Mouse (Mus musculus): ENCODE data around the gene Tsc22d4. TPM values are rescaled to one million over a fixed set of nuclear protein-coding genes. Genes with fewer than 3 reads are reported as not detected.
A peak's percentile ranks its signal among the peaks of the same experiment; 100 is the strongest.

The Tsc22d4 gene
- total RNA-seq, 1 experiment from 2014 or later, result 70.0 TPM

- ATAC-seq (replicated peaks; ENCODE audit: insufficient number of reproducible peaks, low FRiP score, low TSS enrichment, poor library complexity, severe bottlenecking), result no peak
Observed at GRCm38 (mm10) chr5:137783901-137784540, 38.5 kb downstream of the Tsc22d4 start.

GRCm38 (mm10) chr5:137784546-137784945 is 39.0 kb downstream of the Tsc22d4 start:
- ATAC-seq (replicated peaks; ENCODE audit: insufficient number of reproducible peaks, low FRiP score, low TSS enrichment, poor library complexity, severe bottlenecking), result no peak

DNA sequence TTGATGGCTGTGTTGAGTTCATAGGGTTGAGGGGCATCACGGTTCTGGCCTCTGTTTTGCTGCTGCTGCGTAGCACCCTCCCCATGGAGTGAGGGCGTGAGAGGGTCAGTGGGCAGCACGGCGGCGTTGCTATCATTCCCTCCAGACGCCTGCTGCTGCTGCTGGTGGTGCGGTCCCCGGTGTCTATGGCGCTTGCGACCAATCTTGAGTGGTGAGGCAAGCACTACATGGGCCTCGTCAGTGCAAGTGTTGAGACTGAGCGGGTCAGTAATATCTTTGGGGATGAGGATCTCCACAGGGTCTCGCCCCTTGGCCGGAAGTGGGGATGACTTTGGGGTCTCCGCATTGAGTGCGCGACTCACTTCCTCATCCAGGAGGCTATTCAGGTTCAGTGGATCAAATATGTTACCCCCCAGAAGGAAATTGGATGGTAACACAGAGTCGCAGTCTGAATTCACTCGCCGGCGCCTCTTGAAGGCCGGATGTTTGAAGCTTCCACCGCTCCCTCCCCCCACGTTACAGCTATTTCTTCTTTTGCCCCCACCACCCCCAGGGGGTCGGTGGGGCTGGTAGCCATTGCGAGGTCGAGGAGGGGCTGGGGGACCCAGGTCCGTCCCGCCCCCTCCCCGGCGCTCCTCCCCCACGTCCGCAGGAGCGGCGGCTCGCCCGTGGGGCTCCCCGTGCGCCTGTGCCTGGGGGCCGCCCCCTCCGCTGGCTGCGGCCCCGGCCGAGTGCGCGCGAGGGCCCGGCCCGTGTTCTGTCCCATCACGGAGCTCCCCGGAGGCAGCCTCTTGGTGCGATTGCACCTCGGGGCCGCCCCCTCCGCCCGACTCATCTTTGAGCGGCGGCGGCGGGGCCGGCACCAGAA is 39.9 kb downstream of the Tsc22d4 start:
- no peak for ATAC-seq (replicated peaks; ENCODE audit: insufficient number of reproducible peaks, low FRiP score, low TSS enrichment, poor library complexity, severe bottlenecking)

- ATAC-seq (replicated peaks; ENCODE audit: insufficient number of reproducible peaks, low FRiP score, low TSS enrichment, poor library complexity, severe bottlenecking), result peak; percentile 77
Observed at GRCm38 (mm10) chr5:137786109-137786942, 40.8 kb downstream of the Tsc22d4 start.

DNA sequence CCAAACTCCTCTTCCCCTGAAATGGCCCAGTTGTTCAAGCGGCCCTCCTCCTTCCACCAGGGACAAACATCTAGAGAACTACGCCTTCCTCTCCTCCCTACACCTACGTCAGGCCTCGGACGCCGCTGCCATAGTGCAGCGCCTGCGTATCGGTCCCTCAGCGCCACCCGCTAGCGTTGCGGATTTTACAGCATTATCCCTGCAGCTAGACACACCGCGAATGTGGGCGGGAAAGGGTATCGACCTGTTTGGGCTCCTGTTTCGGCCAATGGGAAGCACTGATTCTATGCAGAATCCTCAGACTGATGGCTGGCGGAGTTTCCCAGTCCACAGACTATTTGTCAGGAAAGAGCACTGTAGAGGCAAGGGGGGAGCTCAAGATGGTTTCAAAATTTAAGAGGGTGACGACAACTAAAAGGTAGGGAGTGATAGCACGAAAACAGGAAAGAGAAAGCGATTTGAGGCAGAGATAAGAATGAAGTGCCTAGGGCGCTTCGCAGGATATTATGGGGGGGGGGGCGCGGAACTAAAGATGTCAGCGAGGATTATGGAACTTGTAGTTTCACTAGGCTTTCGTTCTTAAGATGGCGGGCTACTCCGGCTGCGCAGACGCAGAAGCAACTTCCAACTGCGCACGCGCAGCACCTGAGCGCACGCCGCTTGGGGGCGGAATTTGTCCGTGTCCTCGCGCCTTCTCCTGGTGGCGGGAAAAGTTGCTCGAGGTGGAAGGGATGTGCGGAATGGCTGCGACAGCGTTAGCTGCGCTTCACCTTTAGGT is 41.8 kb downstream of the Tsc22d4 start, which contains the start of the genes Mepce and Zcwpw1:
TSS of gene Mepce (minus strand) at position 505 of the 778 bp plus-strand sequence.
TSS of gene Zcwpw1 (plus strand) at position 648 of the 778 bp plus-strand sequence.
- ATAC-seq (replicated peaks; ENCODE audit: insufficient number of reproducible peaks, low FRiP score, low TSS enrichment, poor library complexity, severe bottlenecking), result peak; percentile 51

GRCm38 (mm10) chr5:137788171-137788570 is 42.6 kb downstream of the Tsc22d4 start:
- no peak for ATAC-seq (replicated peaks; ENCODE audit: insufficient number of reproducible peaks, low FRiP score, low TSS enrichment, poor library complexity, severe bottlenecking)

- ATAC-seq (replicated peaks; ENCODE audit: insufficient number of reproducible peaks, low FRiP score, low TSS enrichment, poor library complexity, severe bottlenecking), result no peak
Observed at GRCm38 (mm10) chr5:137788946-137789531, 43.5 kb downstream of the Tsc22d4 start.

- no peak for ATAC-seq (replicated peaks; ENCODE audit: insufficient number of reproducible peaks, low FRiP score, low TSS enrichment, poor library complexity, severe bottlenecking)
Observed at GRCm38 (mm10) chr5:137791553-137791952, 46.0 kb downstream of the Tsc22d4 start.

DNA sequence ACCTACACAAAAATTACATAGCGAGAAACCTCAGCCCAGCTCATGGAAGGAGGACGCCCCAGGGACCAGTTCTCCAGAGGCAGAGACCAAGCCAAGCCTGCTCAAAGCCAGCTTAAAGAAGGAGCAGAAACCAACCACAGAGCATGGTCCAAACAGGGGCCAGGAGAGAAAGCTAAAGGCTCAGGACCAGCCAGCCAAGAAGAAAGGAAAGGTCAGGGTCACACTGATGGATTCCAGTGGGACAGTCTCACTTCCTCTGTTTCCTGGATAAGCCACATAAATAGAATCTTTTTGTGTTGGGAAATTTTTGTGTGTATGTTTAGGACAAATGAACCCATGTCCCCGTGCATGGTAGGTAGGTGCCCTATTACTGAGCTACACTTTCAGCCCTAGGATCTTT is 51.1 kb downstream of the Tsc22d4 start:
- ATAC-seq (replicated peaks; ENCODE audit: insufficient number of reproducible peaks, low FRiP score, low TSS enrichment, poor library complexity, severe bottlenecking), result no peak

DNA sequence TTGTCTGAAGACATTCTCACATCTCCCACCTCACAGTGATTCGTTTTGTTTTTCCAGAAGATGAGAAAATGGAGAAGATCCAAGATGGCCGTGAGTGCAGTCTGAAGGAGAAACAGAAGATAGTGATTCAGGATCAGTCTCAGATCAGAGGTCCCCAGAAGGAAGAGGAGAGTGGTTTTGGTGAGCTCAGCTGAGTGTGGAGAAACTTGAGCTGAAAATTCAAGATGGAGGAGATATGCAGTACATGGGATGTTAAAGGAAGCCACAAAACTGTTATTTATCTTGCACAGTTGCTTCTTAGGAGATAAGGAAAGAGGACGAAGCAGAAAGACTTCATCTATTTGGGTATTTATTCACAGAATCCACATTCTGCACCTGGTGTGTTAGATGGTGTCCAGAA is 55.4 kb downstream of the Tsc22d4 start:
- ATAC-seq (replicated peaks; ENCODE audit: insufficient number of reproducible peaks, low FRiP score, low TSS enrichment, poor library complexity, severe bottlenecking), result no peak

- no peak for ATAC-seq (replicated peaks; ENCODE audit: insufficient number of reproducible peaks, low FRiP score, low TSS enrichment, poor library complexity, severe bottlenecking)
Observed at GRCm38 (mm10) chr5:137806158-137806557, 60.6 kb downstream of the Tsc22d4 start.

DNA sequence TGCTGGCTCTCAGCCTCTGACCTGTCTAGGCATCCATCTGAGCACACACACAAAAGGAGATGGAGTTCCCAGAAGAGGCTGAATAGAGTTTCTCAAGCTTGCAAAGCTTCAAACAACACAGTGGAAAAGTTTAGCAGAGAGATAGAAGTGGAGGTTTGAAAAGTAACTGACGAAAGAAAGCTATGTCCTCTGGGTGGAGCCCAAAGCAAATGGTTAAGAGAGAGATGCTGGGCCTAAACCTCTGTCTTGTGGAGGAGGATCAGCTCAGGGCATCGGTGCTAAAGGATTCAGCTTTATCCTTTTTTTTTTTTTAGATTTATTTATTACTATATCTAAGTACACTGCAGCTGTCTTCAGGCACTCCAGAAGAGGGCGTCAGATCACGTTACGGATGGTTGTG is 62.8 kb downstream of the Tsc22d4 start:
- no peak for ATAC-seq (replicated peaks; ENCODE audit: insufficient number of reproducible peaks, low FRiP score, low TSS enrichment, poor library complexity, severe bottlenecking)

GRCm38 (mm10) chr5:137817466-137818222 is 72.1 kb downstream of the Tsc22d4 start:
- no peak for ATAC-seq (replicated peaks; ENCODE audit: insufficient number of reproducible peaks, low FRiP score, low TSS enrichment, poor library complexity, severe bottlenecking)

Other genes starting within 250 kb of the Tsc22d4 start
- 9.7 to 27.5 TPM (median 20.4 TPM) in 3 replicates for gene Pop7, start 243.2 kb upstream of the Tsc22d4 start, total RNA-seq (2017)
- 11.9 to 24.2 TPM (median 12.0 TPM) in 3 replicates for gene Gigyf1, start 227.2 kb upstream of the Tsc22d4 start, total RNA-seq (2017)
- gene Epo, start 212.5 kb upstream of the Tsc22d4 start, total RNA-seq (2017), result not detected in 3 replicates
- gene Gnb2, start 212.2 kb upstream of the Tsc22d4 start, total RNA-seq (2017), result 361 to 408 TPM (median 386 TPM) in 3 replicates
- gene Actl6b, start 192.2 kb upstream of the Tsc22d4 start, total RNA-seq (2017), result not detected in 3 replicates
- 0.29 to 0.53 TPM (median 0.38 TPM) in 3 replicates for gene Tfr2, start 175.9 kb upstream of the Tsc22d4 start, total RNA-seq (2017)
- 3.0 to 5.9 TPM (median 5.8 TPM) in 3 replicates for gene Mospd3, start 144.7 kb upstream of the Tsc22d4 start, total RNA-seq (2017)
- not detected in 3 replicates for gene Pcolce, start 131.9 kb upstream of the Tsc22d4 start, total RNA-seq (2017)
- gene Fbxo24, start 116.7 kb upstream of the Tsc22d4 start, total RNA-seq (2017), result not detected in 3 replicates
- gene Lrch4, start 116.6 kb upstream of the Tsc22d4 start, total RNA-seq (2017), result 34.9 to 86.0 TPM (median 77.2 TPM) in 3 replicates
- 12.9 to 28.7 TPM (median 25.9 TPM) in 3 replicates for gene Gm20605, start 116.6 kb upstream of the Tsc22d4 start, total RNA-seq (2017)
- 20.7 to 64.8 TPM (median 21.8 TPM) in 3 replicates for gene Sap25, start 104.4 kb upstream of the Tsc22d4 start, total RNA-seq (2017)
- 0.10 TPM in 1 of 3 replicates, not detected in the others for gene Irs3, start 100.0 kb upstream of the Tsc22d4 start, total RNA-seq (2017)
- gene Agfg2, start 61.0 kb upstream of the Tsc22d4 start, total RNA-seq (2017), result 7.7 to 11.8 TPM (median 9.0 TPM) in 3 replicates
- 0.19 to 1.2 TPM (median 0.43 TPM) in 3 replicates for gene Nyap1, start 4.1 kb upstream of the Tsc22d4 start, total RNA-seq (2017)
- 8.7 to 10.8 TPM (median 9.5 TPM) in 3 replicates for gene Ppp1r35, start 33.1 kb downstream of the Tsc22d4 start, total RNA-seq (2017)
- gene Mepce, start 41.9 kb downstream of the Tsc22d4 start, total RNA-seq (2017), result 20.7 to 27.6 TPM (median 21.5 TPM) in 3 replicates
- gene Zcwpw1, start 42.1 kb downstream of the Tsc22d4 start, total RNA-seq (2017), result 5.5 to 18.4 TPM (median 12.3 TPM) in 3 replicates
- 231 to 298 TPM (median 257 TPM) in 3 replicates for gene Pilra, start 90.6 kb downstream of the Tsc22d4 start, total RNA-seq (2017)
- gene Pilrb1, start 112.4 kb downstream of the Tsc22d4 start, total RNA-seq (2017), result 98.4 to 185 TPM (median 149 TPM) in 3 replicates
- gene Pilrb2, start 126.1 kb downstream of the Tsc22d4 start, total RNA-seq (2017), result 111 to 176 TPM (median 151 TPM) in 3 replicates
- not detected in 3 replicates for gene Cyp3a13, start 175.9 kb downstream of the Tsc22d4 start, total RNA-seq (2017)
- 0.29 TPM in 1 of 3 replicates, not detected in the others for gene Gjc3, start 217.4 kb downstream of the Tsc22d4 start, total RNA-seq (2017)
- gene Azgp1, start 235.8 kb downstream of the Tsc22d4 start, total RNA-seq (2017), result not detected in 3 replicates